Mouse (Mus musculus): Measurements from ENCODE around the gene Kri1. TPM values are rescaled to one million over a fixed set of nuclear protein-coding genes. Genes with fewer than 3 reads are reported as not detected.

Gene Kri1
- polyA plus RNA-seq, 1 experiment from 2014 or later = 9.9 TPM

GRCm38 (mm10) chr9:21238733-21239464, 48.9 kb downstream of the Kri1 start, which contains the start of gene Keap1:
Gene Keap1, minus strand, starts transcription at chr9:21239361.
- WGBS (ENCODE audit: insufficient replicate concordance) = under 1% methylated on average over 80 of the region's 90 CpGs
- H3K27me3 ChIP-seq = peaks cover 24% of the 10 kb centered on the region
- H3K9me3 ChIP-seq (replicated peaks) = no peaks in the 10 kb centered on the region
- peaks cover 33% of the 10 kb centered on the region for H3K36me3 ChIP-seq
- peak within 1 kb of the TSS; percentile 98 for H3K4me3 ChIP-seq (replicated peaks)
- H3K4me1 ChIP-seq (replicated peaks) = peaks cover 52% of the 10 kb centered on the region
- peak within 1 kb of the TSS; percentile 100 for H3K9ac ChIP-seq
- peak; percentile 79 for DNase-seq
- H3K4me2 ChIP-seq = peak within 1 kb of the TSS; percentile 94
- ATAC-seq (ENCODE audit: low read depth) = peak; percentile 87
- peak within 1 kb of the TSS; percentile 97 for H3K27ac ChIP-seq

GRCm38 (mm10) chr9:21238004-21238732, 49.6 kb downstream of the Kri1 start:
- Histone ChIP-seq H3K4me3 (replicated peaks) (peak overlapping the region; percentile 98), H3K36me3 (peaks cover 41% of the 10 kb centered on the region), H3K4me1 (replicated peaks) (peaks cover 50% of the 10 kb centered on the region), H3K27me3 (peaks cover 17% of the 10 kb centered on the region), H3K4me2 (peak overlapping the region; percentile 94), H3K9ac (peak overlapping the region; percentile 100), H3K27ac (peak overlapping the region; percentile 97), H3K9me3 (replicated peaks) (no peaks in the 10 kb centered on the region)
- DNase-seq (no peak), ATAC-seq (ENCODE audit: low read depth) (no peak)
- under 1% methylated on average over 31 of the region's 31 CpGs for WGBS (ENCODE audit: insufficient replicate concordance)

GRCm38 (mm10) chr9:21237368-21238003, 50.3 kb downstream of the Kri1 start:
- ATAC-seq (ENCODE audit: low read depth) = peak; percentile 10; the same call in 1 of the 2 replicates
- peak; percentile 35 for DNase-seq
- WGBS (ENCODE audit: insufficient replicate concordance) = 17% methylated on average over 19 of the region's 19 CpGs

GRCm38 (mm10) chr9:21236991-21237367, 50.8 kb downstream of the Kri1 start:
- WGBS (ENCODE audit: insufficient replicate concordance) = 67% methylated on average over 25 of the region's 25 CpGs
- peak overlapping the region; percentile 97 for H3K27ac ChIP-seq
- H3K36me3 ChIP-seq = peaks cover 52% of the 10 kb centered on the region
- no peaks in the 10 kb centered on the region for H3K9me3 ChIP-seq (replicated peaks)
- H3K27me3 ChIP-seq = peaks cover 5% of the 10 kb centered on the region
- H3K4me1 ChIP-seq (replicated peaks) = peaks cover 59% of the 10 kb centered on the region
- peak overlapping the region; percentile 100 for H3K9ac ChIP-seq
- DNase-seq = no peak
- no peak for ATAC-seq (ENCODE audit: low read depth)
- peak overlapping the region; percentile 94 for H3K4me2 ChIP-seq
- peak overlapping the region; percentile 98 for H3K4me3 ChIP-seq (replicated peaks)

More at GRCm38 (mm10) chr9:21237368-21238003, 50.3 kb downstream of the Kri1 start:
- H3K27ac ChIP-seq = peak overlapping the region; percentile 97
- peaks cover 54% of the 10 kb centered on the region for H3K4me1 ChIP-seq (replicated peaks)
- peak overlapping the region; percentile 100 for H3K9ac ChIP-seq
- peaks cover 10% of the 10 kb centered on the region for H3K27me3 ChIP-seq
- peaks cover 48% of the 10 kb centered on the region for H3K36me3 ChIP-seq
- peak overlapping the region; percentile 94 for H3K4me2 ChIP-seq
- no peaks in the 10 kb centered on the region for H3K9me3 ChIP-seq (replicated peaks)
- peak overlapping the region; percentile 98 for H3K4me3 ChIP-seq (replicated peaks)

- no peaks in the 10 kb centered on the region for H3K9me3 ChIP-seq (replicated peaks)
- no peak overlapping the region; the same call in 1 of the 2 replicates for H3K9ac ChIP-seq
- peaks cover 68% of the 10 kb centered on the region for H3K36me3 ChIP-seq
- WGBS (ENCODE audit: insufficient replicate concordance) = 72% methylated on average over 4 of the region's 4 CpGs
- peaks cover 57% of the 10 kb centered on the region for H3K4me1 ChIP-seq (replicated peaks)
- ATAC-seq (ENCODE audit: low read depth) (no peak), DNase-seq (no peak)
- no peaks in the 10 kb centered on the region for H3K27me3 ChIP-seq
- H3K4me3 ChIP-seq (replicated peaks) = no peak overlapping the region
- peak overlapping the region; percentile 17; the same call in 1 of the 2 replicates for H3K4me2 ChIP-seq
- peak overlapping the region; percentile 53 for H3K27ac ChIP-seq
Observed at GRCm38 (mm10) chr9:21235341-21235740, 52.4 kb downstream of the Kri1 start.

GRCm38 (mm10) chr9:21233805-21234204, 54.0 kb downstream of the Kri1 start:
- Histone ChIP-seq H3K9ac (no peak overlapping the region), H3K4me1 (replicated peaks) (peaks cover 51% of the 10 kb centered on the region), H3K4me3 (replicated peaks) (no peak overlapping the region), H3K4me2 (no peak overlapping the region), H3K36me3 (peaks cover 83% of the 10 kb centered on the region), H3K27me3 (no peaks in the 10 kb centered on the region), H3K9me3 (replicated peaks) (no peaks in the 10 kb centered on the region), H3K27ac (no peak overlapping the region)
- WGBS (ENCODE audit: insufficient replicate concordance) = 93% methylated on average over 28 of the region's 28 CpGs
- DNase-seq = no peak
- ATAC-seq (ENCODE audit: low read depth) = no peak

GRCm38 (mm10) chr9:21233366-21233765, 54.4 kb downstream of the Kri1 start:
- H3K27me3 ChIP-seq = no peaks in the 10 kb centered on the region
- DNase-seq (no peak), ATAC-seq (ENCODE audit: low read depth) (no peak)
- H3K9me3 ChIP-seq (replicated peaks) = no peaks in the 10 kb centered on the region
- H3K27ac ChIP-seq = no peak overlapping the region
- H3K36me3 ChIP-seq = peaks cover 83% of the 10 kb centered on the region
- H3K4me1 ChIP-seq (replicated peaks) = peaks cover 51% of the 10 kb centered on the region
- H3K9ac ChIP-seq = no peak overlapping the region
- no peak overlapping the region for H3K4me3 ChIP-seq (replicated peaks)
- WGBS (ENCODE audit: insufficient replicate concordance) = 94% methylated on average over 29 of the region's 29 CpGs
- H3K4me2 ChIP-seq = no peak overlapping the region

GRCm38 (mm10) chr9:21232867-21233266, 54.9 kb downstream of the Kri1 start:
- WGBS (ENCODE audit: insufficient replicate concordance) = 81% methylated on average over 5 of the region's 5 CpGs
- Histone ChIP-seq H3K36me3 (peaks cover 83% of the 10 kb centered on the region), H3K9me3 (replicated peaks) (no peaks in the 10 kb centered on the region), H3K4me1 (replicated peaks) (peaks cover 55% of the 10 kb centered on the region), H3K4me2 (no peak overlapping the region), H3K27me3 (no peaks in the 10 kb centered on the region), H3K27ac (no peak overlapping the region), H3K4me3 (replicated peaks) (no peak overlapping the region), H3K9ac (no peak overlapping the region)
- ATAC-seq (ENCODE audit: low read depth) = no peak
- no peak for DNase-seq

GRCm38 (mm10) chr9:21231551-21231950, 56.2 kb downstream of the Kri1 start:
- no peak overlapping the region for H3K9ac ChIP-seq
- H3K4me2 ChIP-seq = no peak overlapping the region
- H3K4me3 ChIP-seq (replicated peaks) = no peak overlapping the region
- H3K9me3 ChIP-seq (replicated peaks) = no peaks in the 10 kb centered on the region
- DNase-seq (no peak), ATAC-seq (ENCODE audit: low read depth) (no peak)
- peaks cover 55% of the 10 kb centered on the region for H3K4me1 ChIP-seq (replicated peaks)
- H3K27ac ChIP-seq = no peak overlapping the region
- peaks cover 75% of the 10 kb centered on the region for H3K36me3 ChIP-seq
- 65% methylated on average over 23 of the region's 23 CpGs for WGBS (ENCODE audit: insufficient replicate concordance)
- no peaks in the 10 kb centered on the region for H3K27me3 ChIP-seq

- peak; percentile 36 for DNase-seq
- ATAC-seq (ENCODE audit: low read depth) = peak; percentile 53
- Histone ChIP-seq H3K4me3 (replicated peaks) (peak overlapping the region; percentile 45), H3K27ac (peak overlapping the region; percentile 25; the same call in 1 of the 2 replicates), H3K4me2 (peak overlapping the region; percentile 67), H3K9ac (peak overlapping the region; percentile 53), H3K36me3 (peaks cover 35% of the 10 kb centered on the region), H3K4me1 (replicated peaks) (peaks cover 53% of the 10 kb centered on the region), H3K9me3 (replicated peaks) (no peaks in the 10 kb centered on the region; the same call in 1 of the 2 replicates), H3K27me3 (no peaks in the 10 kb centered on the region)
- 20% methylated on average over 16 of the region's 16 CpGs for WGBS (ENCODE audit: insufficient replicate concordance)
Observed at GRCm38 (mm10) chr9:21227342-21227741, 60.4 kb downstream of the Kri1 start.

GRCm38 (mm10) chr9:21225415-21225758, 62.4 kb downstream of the Kri1 start:
- H3K36me3 ChIP-seq = peaks cover 15% of the 10 kb centered on the region
- H3K9ac ChIP-seq = peak overlapping the region; percentile 41; the same call in 1 of the 2 replicates
- ATAC-seq (ENCODE audit: low read depth) = no peak
- peak overlapping the region; percentile 44 for H3K27ac ChIP-seq
- peaks cover 58% of the 10 kb centered on the region for H3K4me1 ChIP-seq (replicated peaks)
- no peak for DNase-seq
- H3K4me2 ChIP-seq = peak overlapping the region; percentile 72
- H3K9me3 ChIP-seq (replicated peaks) = no peaks in the 10 kb centered on the region; the same call in 1 of the 2 replicates
- H3K4me3 ChIP-seq (replicated peaks) = peak overlapping the region; percentile 51
- WGBS (ENCODE audit: insufficient replicate concordance) = 10% methylated on average over 7 of the region's 7 CpGs
- H3K27me3 ChIP-seq = no peaks in the 10 kb centered on the region

All from liver, embryonic 13.5 days (tissue).